Mouse (Mus musculus): ENCODE data around the gene Cldn14.

- TF ChIP-seq CTCF (IDR thresholded peaks at IDR 0.05; ENCODE audit: low read depth, low read length) (no peak), GATA1 (IDR thresholded peaks at IDR 0.05; ENCODE audit: borderline replicate concordance, low read length) (no peak)
These were observed 93.2 kb downstream of the Cldn14 start for GRCm38 (mm10) chr16:93915338-93915849.

All from G1E (cell line).